Mouse (Mus musculus): ENCODE results near the gene Psg26.
"Not testable (repeated sequence)": the region's sequence is repeated elsewhere in the genome, so short reads cannot be mapped to it uniquely, and the experiment has no call there.

The Psg26 gene

GRCm38 (mm10) chr7:18484077-18484476 is at the start of gene Psg26:
Gene Psg26 (minus strand): TSS chr7:18484177.
- in situ Hi-C loops (cut with MboI, MseI), result no loop called here

GRCm38 (mm10) chr7:18533420-18533819 is 49.4 kb upstream of the Psg26 start:
- in situ Hi-C loops (cut with MboI, MseI), result no loop called here

GRCm38 (mm10) chr7:18532169-18532568 is 48.2 kb upstream of the Psg26 start, which contains the start of gene Psg25:
Gene Psg25 (minus strand): TSS chr7:18532269.
- in situ Hi-C loops (cut with MboI, MseI), result no loop called here

- in situ Hi-C loops (cut with MboI, MseI), result no loop called here
Observed at GRCm38 (mm10) chr7:18524668-18525067, 40.7 kb upstream of the Psg26 start.

GRCm38 (mm10) chr7:18512848-18513247 is 28.9 kb upstream of the Psg26 start:
- in situ Hi-C loops (cut with MboI, MseI), result not testable (repeated sequence)

GRCm38 (mm10) chr7:18512417-18512816 is 28.4 kb upstream of the Psg26 start:
- in situ Hi-C loops (cut with MboI, MseI), result not testable (repeated sequence)

GRCm38 (mm10) chr7:18511479-18511878 is 27.5 kb upstream of the Psg26 start:
- in situ Hi-C loops (cut with MboI, MseI), result no loop called here

GRCm38 (mm10) chr7:18431941-18432340 is 52.0 kb downstream of the Psg26 start, which contains the start of gene Psg28:
Gene Psg28 (minus strand): TSS chr7:18432041.
- in situ Hi-C loops (cut with MboI, MseI), result not testable (repeated sequence)
